Mouse (Mus musculus): ENCODE results near the gene Osbp2. TPM values are rescaled to one million over a fixed set of nuclear protein-coding genes. Genes with fewer than 3 reads are reported as not detected.

Gene Osbp2
- polyA plus RNA-seq, 1 experiment from 2014 or later = not detected

DNA sequence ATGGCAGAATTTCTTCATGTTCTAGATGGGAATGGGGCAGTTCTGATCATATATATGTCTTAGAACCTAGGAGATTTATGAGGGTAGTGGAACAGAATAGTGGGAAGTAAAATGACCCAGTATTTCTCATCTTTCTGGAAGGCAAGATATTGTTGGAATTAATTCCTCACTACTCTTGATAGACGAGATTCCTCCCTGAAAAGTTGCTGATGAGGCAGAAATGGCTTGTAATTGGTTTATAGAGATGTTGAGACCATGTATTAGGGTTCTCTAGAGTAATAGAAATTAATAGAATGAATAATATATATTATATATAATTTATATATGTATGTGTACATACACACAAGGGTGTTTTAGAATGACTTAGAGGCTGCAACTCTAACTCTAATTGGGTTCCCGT lies 201.7 kb downstream of the Osbp2 start:
- no peak overlapping the region for H3K4me2 ChIP-seq (ENCODE audit: low read depth, low read length)
- WGBS (ENCODE audit: insufficient replicate concordance) = 85% methylated on average over 2 of the region's 2 CpGs
- no peak for TF ChIP-seq CTCF (IDR thresholded peaks at IDR 0.05; ENCODE audit: low read depth)
- TF ChIP-seq EP300 (IDR thresholded peaks at IDR 0.05; ENCODE audit: low read depth) = no peak

More for the DNA sequence above, 201.7 kb downstream of the Osbp2 start:
- no peak for ATAC-seq
- no peaks in the 10 kb centered on the region for H3K27me3 ChIP-seq (ENCODE audit: insufficient read depth, low read length)
- H3K4me1 ChIP-seq (ENCODE audit: insufficient read depth) = no peaks in the 10 kb centered on the region
- H3K9ac ChIP-seq (replicated peaks) = no peak overlapping the region
- peaks cover 33% of the 10 kb centered on the region for H3K36me3 ChIP-seq (replicated peaks; ENCODE audit: insufficient read depth, low read length)
- no peak overlapping the region for H3K27ac ChIP-seq (ENCODE audit: low read depth)
- H3K9me3 ChIP-seq (ENCODE audit: low read length) = no peaks in the 10 kb centered on the region
- no peak for DNase-seq
- H3K4me3 ChIP-seq (ENCODE audit: low read depth, low read length) = no peak overlapping the region

Other genes with a start within 250 kb of the Osbp2 start
- 3.0 and 3.7 TPM in 2 replicates for gene Morc2a, start 214.7 kb downstream of the Osbp2 start, polyA plus RNA-seq (2015; fragmentation: Nextera tagmentation; extraction: Ambion mirVana)
- not detected in 2 replicates for gene 4921536K21Rik, start 31.2 kb upstream of the Osbp2 start, polyA plus RNA-seq (2015; fragmentation: Nextera tagmentation; extraction: Ambion mirVana)
- gene Dusp18, start 31.3 kb upstream of the Osbp2 start, polyA plus RNA-seq (2015; fragmentation: Nextera tagmentation; extraction: Ambion mirVana) = 0.19 and 0.27 TPM in 2 replicates
- gene Slc35e4, start 50.8 kb upstream of the Osbp2 start, polyA plus RNA-seq (2015; fragmentation: Nextera tagmentation; extraction: Ambion mirVana) = 0.43 and 0.46 TPM in 2 replicates
- gene Tcn2, start 68.3 kb upstream of the Osbp2 start, polyA plus RNA-seq (2015; fragmentation: Nextera tagmentation; extraction: Ambion mirVana) = 55.5 and 61.3 TPM in 2 replicates
- gene Pes1, start 100.1 kb upstream of the Osbp2 start, polyA plus RNA-seq (2015; fragmentation: Nextera tagmentation; extraction: Ambion mirVana) = 24.3 and 26.5 TPM in 2 replicates
- not detected in 2 replicates for gene 4930556J24Rik, start 112.9 kb upstream of the Osbp2 start, polyA plus RNA-seq (2015; fragmentation: Nextera tagmentation; extraction: Ambion mirVana)
- gene Gal3st1, start 119.7 kb upstream of the Osbp2 start, polyA plus RNA-seq (2015; fragmentation: Nextera tagmentation; extraction: Ambion mirVana) = 7.5 and 8.5 TPM in 2 replicates
- gene Sec14l4, start 167.6 kb upstream of the Osbp2 start, polyA plus RNA-seq (2015; fragmentation: Nextera tagmentation; extraction: Ambion mirVana) = 10.9 and 12.1 TPM in 2 replicates
- 0.11 TPM in 1 of 2 replicates, not detected in the other for gene Sec14l3, start 200.9 kb upstream of the Osbp2 start, polyA plus RNA-seq (2015; fragmentation: Nextera tagmentation; extraction: Ambion mirVana)
- 17.7 and 21.1 TPM in 2 replicates for gene Mtfp1, start 231.5 kb upstream of the Osbp2 start, polyA plus RNA-seq (2015; fragmentation: Nextera tagmentation; extraction: Ambion mirVana)

Data from liver, postnatal 0 days (tissue).